Mouse (Mus musculus) kidney, adult 11 months (tissue): ENCODE results near the gene Ube2n.

ENCODE experiments used
- DNase-seq: peaks from one replicate; pipeline ENCODE4 v3.0.0; 2022

The Ube2n gene

GRCm38 (mm10) chr10:95514656-95515292 is at the start of gene Ube2n:
Gene Ube2n, plus strand, starts transcription at chr10:95515145.
- DNase-seq = peak; percentile 98

- DNase-seq = no peak
These were observed 49.5 kb upstream of the Ube2n start for GRCm38 (mm10) chr10:95465485-95465896.

GRCm38 (mm10) chr10:95468894-95469293 is 46.1 kb upstream of the Ube2n start:
- no peak for DNase-seq

- DNase-seq = no peak
These were observed 43.8 kb upstream of the Ube2n start for GRCm38 (mm10) chr10:95471186-95471585.

GRCm38 (mm10) chr10:95471889-95472547 is 42.9 kb upstream of the Ube2n start:
- no peak for DNase-seq

GRCm38 (mm10) chr10:95475923-95476322 is 39.0 kb upstream of the Ube2n start:
- peak; percentile 56 for DNase-seq

- no peak for DNase-seq
These were observed 37.4 kb upstream of the Ube2n start for GRCm38 (mm10) chr10:95477516-95477915.

GRCm38 (mm10) chr10:95489653-95490052 is 25.3 kb upstream of the Ube2n start:
- DNase-seq = no peak

GRCm38 (mm10) chr10:95494268-95494667 is 20.7 kb upstream of the Ube2n start:
- DNase-seq = no peak

GRCm38 (mm10) chr10:95501033-95501432 is 13.9 kb upstream of the Ube2n start:
- DNase-seq = no peak

- peak; percentile 89 for DNase-seq
These were observed 13.4 kb upstream of the Ube2n start, which contains the start of gene Mrpl42 for GRCm38 (mm10) chr10:95501463-95502081. Gene Mrpl42, minus strand, starts transcription at chr10:95501940.

- no peak for DNase-seq
These were observed 11.3 kb upstream of the Ube2n start for GRCm38 (mm10) chr10:95503443-95504235.

- peak; percentile 35 for DNase-seq
These were observed 10.6 kb upstream of the Ube2n start for GRCm38 (mm10) chr10:95504341-95504740.

- DNase-seq = no peak
These were observed 6.8 kb upstream of the Ube2n start for GRCm38 (mm10) chr10:95508126-95508525.

- no peak for DNase-seq
These were observed 6.2 kb upstream of the Ube2n start for GRCm38 (mm10) chr10:95508793-95509192.

- DNase-seq = no peak
These were observed 5.7 kb upstream of the Ube2n start for GRCm38 (mm10) chr10:95509263-95509662.

- DNase-seq = no peak
These were observed 2.3 kb upstream of the Ube2n start for GRCm38 (mm10) chr10:95512635-95513034.

- DNase-seq = no peak
These were observed 983 bp upstream of the Ube2n start for GRCm38 (mm10) chr10:95513768-95514556.

- DNase-seq = peak; percentile 36
These were observed 467 bp downstream of the Ube2n start for GRCm38 (mm10) chr10:95515293-95515931.

- no peak for DNase-seq
These were observed 2.7 kb downstream of the Ube2n start for GRCm38 (mm10) chr10:95517656-95518055.

GRCm38 (mm10) chr10:95525037-95525675 is 10.2 kb downstream of the Ube2n start:
- DNase-seq = no peak
